Mouse (Mus musculus) gastrocnemius, postnatal 4 days (tissue): Measurements from ENCODE around the gene Smap2. TPM values are rescaled to one million over a fixed set of nuclear protein-coding genes. Genes with fewer than 3 reads are reported as not detected.
A peak's percentile ranks its signal among the peaks of the same experiment; 100 is the strongest.

Experiments
- DNase-seq, 2 experiments: peaks; one replicate each; pipeline ENCODE4 v3.0.0; 2021 to 2022; ENCODE audit warnings: low spot score in 2 of 2, mixed read lengths in 2 of 2
- total RNA-seq, 2 experiments: library from RNA; stranded (reverse); gene quantifications; 2 replicates each; pipeline ENCODE4 v1.2.3; 2021

The Smap2 gene
- total RNA-seq, 2 experiments from 2014 or later: 22.1 to 25.7 TPM

- peak; percentile 21 to 43 for DNase-seq
These were observed 30.6 kb downstream of the Smap2 start for GRCm38 (mm10) chr4:120986446-120986845.

GRCm38 (mm10) chr4:120978221-120978620 lies 38.8 kb downstream of the Smap2 start:
- no peak for DNase-seq

GRCm38 (mm10) chr4:120975428-120975734 lies 41.7 kb downstream of the Smap2 start:
- no peak for DNase-seq

DNA sequence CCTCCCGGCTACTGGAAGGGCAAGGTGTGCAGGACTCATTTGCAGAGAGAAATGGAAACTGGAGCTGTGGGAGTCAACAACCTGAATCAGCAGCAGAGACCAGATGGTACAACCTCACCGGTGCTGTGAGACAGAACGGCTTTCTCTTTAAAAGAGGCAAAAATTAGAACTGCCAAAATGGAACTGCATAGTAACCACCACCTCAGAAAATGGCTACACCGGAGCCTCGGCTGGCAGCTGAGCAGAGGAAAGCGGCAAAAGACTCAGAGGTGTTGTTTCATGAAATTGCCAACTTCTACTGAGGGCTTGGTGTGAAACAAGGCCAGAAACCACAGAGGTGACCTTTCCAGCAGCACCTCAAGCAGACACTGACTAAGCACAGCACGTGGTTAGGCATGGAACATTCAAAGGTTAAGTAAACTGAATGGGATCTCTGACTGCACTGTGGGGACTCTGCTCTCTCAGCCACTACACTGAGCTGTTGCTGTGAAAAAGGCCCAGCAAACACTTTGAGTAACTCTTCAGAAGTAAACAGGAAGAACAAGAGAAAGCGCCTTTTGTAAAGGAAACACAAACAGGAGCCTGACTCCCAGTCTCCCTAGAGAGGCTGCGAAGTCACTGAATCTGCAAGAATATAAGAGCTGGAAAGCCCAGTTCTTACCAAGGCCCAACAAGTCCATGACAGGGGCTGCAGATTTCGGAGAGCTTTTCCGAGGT lies 42.2 kb downstream of the Smap2 start:
- DNase-seq: no peak

- no peak for DNase-seq
These were observed 45.2 kb downstream of the Smap2 start for GRCm38 (mm10) chr4:120971842-120972241.

DNA sequence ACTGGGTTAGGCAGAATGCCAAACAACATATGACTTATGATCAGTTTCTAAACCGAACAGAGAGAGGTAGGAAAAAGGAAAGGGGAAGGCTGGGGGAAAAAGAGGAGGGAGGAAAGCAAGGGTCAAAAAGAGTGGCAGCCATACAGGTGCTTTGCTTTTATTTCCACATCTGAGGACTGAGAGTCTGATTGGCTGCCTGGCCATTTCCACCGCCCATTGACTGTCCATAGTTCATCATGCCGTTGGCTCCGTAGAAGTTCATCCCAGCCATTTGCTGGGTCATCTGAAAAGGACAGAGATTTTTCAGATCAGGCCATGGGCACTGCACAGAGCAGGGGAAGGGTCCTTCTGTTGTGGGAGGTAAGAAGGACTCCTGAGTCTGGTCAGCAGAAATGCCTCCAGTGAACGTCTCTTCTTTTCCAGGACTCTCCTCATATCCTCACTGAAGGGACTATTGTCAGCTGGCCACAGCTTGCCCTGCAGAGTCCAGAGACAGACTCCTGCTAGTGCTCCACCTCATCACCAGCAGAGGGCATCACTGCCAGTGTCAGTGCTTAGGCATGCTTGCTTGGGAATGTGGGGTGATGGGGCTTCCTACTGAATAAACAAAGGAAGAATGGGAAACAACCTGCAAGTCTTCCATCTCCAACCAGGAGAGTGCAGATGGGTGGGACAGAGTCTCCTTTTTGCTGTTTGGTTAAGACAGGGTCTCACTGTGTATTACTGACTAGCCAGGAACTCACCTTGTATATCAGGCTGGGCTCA lies 47.5 kb downstream of the Smap2 start:
- peak in 1 of 2 experiments; percentile 17 for DNase-seq

GRCm38 (mm10) chr4:120968486-120968885 lies 48.6 kb downstream of the Smap2 start:
- no peak for DNase-seq

DNA sequence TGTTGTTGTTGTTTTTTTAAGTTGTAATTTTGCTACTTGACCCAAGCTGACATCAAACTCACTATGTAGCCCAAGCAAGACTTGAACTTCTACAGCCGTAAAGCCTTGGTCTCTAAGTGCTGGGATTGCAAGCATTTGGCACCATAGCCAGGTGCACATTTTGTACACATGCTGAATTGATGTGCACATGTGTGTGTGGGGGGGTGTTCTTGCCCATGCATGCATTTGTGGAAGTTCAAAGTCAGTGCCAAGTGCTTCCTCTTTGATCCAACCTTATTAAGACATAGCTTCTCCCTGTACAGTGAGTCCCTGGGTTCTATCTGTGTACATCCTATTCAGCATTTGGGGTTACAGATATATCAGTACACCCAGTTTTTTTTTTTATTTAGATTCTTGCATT lies 61.5 kb downstream of the Smap2 start:
- DNase-seq: no peak

DNA sequence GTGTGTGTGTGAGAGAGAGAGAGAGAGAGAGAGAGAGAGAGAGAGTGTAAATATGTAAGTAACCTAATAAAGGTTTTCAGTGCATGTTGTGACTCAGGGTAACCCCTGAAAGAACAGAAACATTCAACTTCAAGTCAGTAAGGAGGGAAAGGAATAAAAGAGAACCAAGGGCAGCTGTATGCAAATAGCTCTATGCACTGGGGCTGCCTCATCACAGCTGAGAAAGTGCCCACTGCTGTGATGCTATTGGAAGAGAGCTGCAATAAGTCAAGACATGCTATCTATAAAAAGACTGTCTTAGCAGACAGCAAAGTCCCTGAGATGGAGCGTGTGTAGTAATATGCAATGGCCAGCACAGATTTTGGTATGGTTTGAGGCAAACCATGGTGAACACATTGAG lies 63.4 kb downstream of the Smap2 start:
- no peak for DNase-seq

- DNase-seq: no peak
These were observed 64.0 kb downstream of the Smap2 start for GRCm38 (mm10) chr4:120953038-120953437.

DNA sequence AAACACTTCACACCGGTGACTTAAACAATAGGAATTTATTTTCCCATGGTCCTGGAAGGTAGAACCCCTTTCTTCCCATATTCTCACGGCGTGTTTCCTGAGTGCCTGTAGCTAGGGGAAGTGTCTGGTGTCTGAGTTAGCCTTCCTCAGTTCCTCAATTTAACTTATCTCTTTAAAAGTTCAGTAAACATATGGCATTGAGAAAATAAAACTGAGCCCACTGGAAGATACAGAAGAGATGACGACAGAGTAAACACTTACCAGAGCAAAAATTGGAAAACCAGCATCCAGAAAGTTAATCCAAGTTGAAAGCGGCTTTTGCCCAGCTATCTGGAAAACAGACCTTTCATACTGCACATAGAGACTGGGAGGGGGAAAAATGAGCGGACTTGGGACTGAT lies 64.9 kb downstream of the Smap2 start:
- DNase-seq: no peak

DNA sequence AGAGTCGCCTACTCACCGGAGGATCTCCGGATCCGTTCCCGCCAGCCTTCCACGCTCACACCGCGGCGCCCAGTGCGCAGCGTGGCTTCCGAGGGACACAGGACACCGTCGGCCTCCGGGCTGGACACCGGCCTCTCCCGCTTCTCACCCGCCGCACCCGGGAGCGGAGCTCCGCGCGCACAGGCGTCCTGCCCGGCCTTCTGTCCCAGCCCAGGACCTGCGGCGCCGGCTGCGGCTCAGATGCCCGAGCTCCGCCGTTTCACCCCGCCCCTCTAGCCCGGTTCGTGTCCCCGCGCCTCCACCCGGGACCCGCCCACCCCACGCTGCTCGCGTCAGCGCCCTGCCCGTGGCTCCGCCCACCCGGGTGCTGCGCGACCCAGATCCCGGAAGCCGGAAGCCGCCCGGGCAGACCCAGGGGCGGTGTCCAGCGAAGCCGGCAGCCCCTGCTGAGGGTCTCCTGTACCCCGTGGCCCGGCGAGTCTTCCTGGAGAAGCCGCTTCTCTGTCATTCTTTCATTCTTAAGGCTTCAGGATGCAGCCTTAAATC lies 65.5 kb downstream of the Smap2 start, which contains the start of gene Zfp69:
TSS of gene Zfp69 (minus strand) at position 272 of the 546 bp plus-strand sequence.
- peak; percentile 89 to 92 for DNase-seq

GRCm38 (mm10) chr4:120950763-120951427 lies 66.2 kb downstream of the Smap2 start:
- DNase-seq: no peak

- DNase-seq: no peak
These were observed 68.1 kb downstream of the Smap2 start for GRCm38 (mm10) chr4:120948938-120949337.

- no peak for DNase-seq
These were observed 82.0 kb downstream of the Smap2 start for GRCm38 (mm10) chr4:120935006-120935405.

DNA sequence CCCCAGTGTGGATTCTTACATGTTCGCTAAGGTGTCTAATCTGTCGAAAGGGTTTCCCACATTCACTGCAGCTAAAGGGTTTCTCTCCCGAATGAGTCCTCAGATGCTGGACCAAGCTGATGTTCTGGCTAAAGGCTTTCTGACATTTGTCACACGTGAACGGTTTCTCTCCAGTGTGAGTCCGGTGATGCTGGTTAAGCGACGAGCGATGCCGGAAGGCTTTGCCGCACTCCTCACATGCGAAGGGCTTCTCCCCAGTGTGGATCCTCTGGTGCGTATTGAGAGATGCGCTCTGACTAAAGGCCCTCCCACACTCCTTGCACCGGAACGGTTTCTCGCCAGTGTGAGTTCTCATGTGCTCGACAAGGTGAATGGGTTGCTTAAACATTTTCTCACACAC lies 86.3 kb downstream of the Smap2 start:
- no peak for DNase-seq

- DNase-seq: no peak
These were observed 88.4 kb downstream of the Smap2 start for GRCm38 (mm10) chr4:120928686-120929085.

- peak in 1 of 2 experiments; percentile 16 for DNase-seq
These were observed 91.7 kb downstream of the Smap2 start for GRCm38 (mm10) chr4:120925386-120925785.

GRCm38 (mm10) chr4:120924554-120925299 lies 92.3 kb downstream of the Smap2 start, which contains the start of gene Exo5:
Exo5 (minus strand) TSS chr4:120925017.
- peak; percentile 94 for DNase-seq

- no peak for DNase-seq
These were observed 95.6 kb downstream of the Smap2 start for GRCm38 (mm10) chr4:120921461-120921860.
